Mouse (Mus musculus) ES-Bruce4 (cell line): ENCODE measurements at regions not wholly inside any gene's neighbourhood (a gene's known extent, or its start where the extent isn't known, plus 50 kb on each side); places are given as distances from the start of the nearest gene placed in this dataset.

Source experiments
- CTCF ChIP-seq: IDR thresholded peaks from one replicate; pipeline ENCODE4 v1.8.1; 2011; ENCODE audit warnings: low read depth, low read length
- POLR2A ChIP-seq: IDR thresholded peaks from one replicate; pipeline ENCODE4 v1.8.1; 2011; ENCODE audit warnings: low read length; ENCODE audit not compliant: insufficient read depth

GRCm38 (mm10) chr5:75372849-75373248 lies 201.9 kb upstream of the Kit start:
- TF ChIP-seq POLR2A (no peak), CTCF (no peak)
